In genomic region chr5:28033281-28033680, GRCm38 (mm10) we compare ENCODE assay signal across 20 mouse cellular contexts.
"Had no signal": no experiment of that assay in that cellular context is flagged by ENCODE, and none has a peak within 500 bp of the region (broad histone marks: within the 10 kb centered on the region; RNA-seq: fewer than 3 reads in every experiment).

No protein-coding gene starts in this region.

- DNase-seq: kidney, postnatal 25 days; layer of hippocampus, adult 9-11 months; lung, adult 18-20 months; lung, postnatal 10 days; lung, postnatal 36 days; retina, postnatal 1 day; right cerebral cortex, postnatal 25 days; spleen, adult 18-20 months; thymus, postnatal 25 days had no signal

- H3K4me1 ChIP-seq: neural tube, embryonic 13.5 days had no signal

- H3K27me3 ChIP-seq: lung, embryonic 15.5 days; midbrain, embryonic 13.5 days; neural tube, embryonic 13.5 days; stomach, embryonic 15.5 days had no signal

- H3K27ac ChIP-seq: kidney, postnatal 0 days; layer of hippocampus, adult 2 months; liver, embryonic 14.5 days; lung, embryonic 15.5 days; midbrain, embryonic 10.5 days; midbrain, embryonic 13.5 days; neural tube, embryonic 13.5 days; stomach, embryonic 15.5 days had no signal

- H3K9ac ChIP-seq: liver, embryonic 14.5 days; lung, embryonic 15.5 days; midbrain, embryonic 13.5 days; neural tube, embryonic 13.5 days; stomach, embryonic 15.5 days had no signal

- H3K4me3 ChIP-seq: layer of hippocampus, adult 2 months; lung, embryonic 15.5 days; megakaryocyte, embryonic 14.5 days; midbrain, embryonic 10.5 days; midbrain, embryonic 13.5 days; myocyte; neural tube, embryonic 13.5 days; stomach, embryonic 15.5 days had no signal

- H3K9me3 ChIP-seq: lung, embryonic 15.5 days; midbrain, embryonic 10.5 days; midbrain, embryonic 13.5 days; neural tube, embryonic 13.5 days; stomach, embryonic 15.5 days had no signal

- H3K36me3 ChIP-seq: lung, embryonic 15.5 days; midbrain, embryonic 10.5 days; midbrain, embryonic 13.5 days; neural tube, embryonic 13.5 days; stomach, embryonic 15.5 days had no signal

- H3K4me2 ChIP-seq: lung, embryonic 15.5 days; midbrain, embryonic 13.5 days; neural tube, embryonic 13.5 days; stomach, embryonic 15.5 days had no signal

- ATAC-seq: midbrain, embryonic 13.5 days; midbrain, embryonic 16.5 days had no signal
